Mouse (Mus musculus): ENCODE results near the gene Plaur. TPM values are rescaled to one million over a fixed set of nuclear protein-coding genes. Genes with fewer than 3 reads are reported as not detected.

Plaur gene
- polyA plus RNA-seq, 1 experiment from 2014 or later = 6.6 TPM

GRCm38 (mm10) chr7:24488303-24488702 is 26.0 kb downstream of the Plaur start:
- Histone ChIP-seq H3K4me1 (ENCODE audit: control insufficient read depth, low read depth, low read length) (no peaks in the 10 kb centered on the region; the same call in 1 of the 2 replicates), H3K27me3 (ENCODE audit: control insufficient read depth, insufficient read depth, low read depth, low read length) (peaks cover 13% of the 10 kb centered on the region), H3K9ac (ENCODE audit: low read depth, low read length) (no peak overlapping the region), H3K27ac (ENCODE audit: low read length) (no peak overlapping the region), H3K36me3 (ENCODE audit: control insufficient read depth, insufficient read depth) (no peaks in the 10 kb centered on the region), H3K9me3 (replicated peaks; ENCODE audit: control insufficient read depth, low read length) (no peaks in the 10 kb centered on the region), H3K4me2 (ENCODE audit: low read depth, low read length) (no peak overlapping the region), H3K4me3 (ENCODE audit: low read depth, low read length) (no peak overlapping the region)
- ATAC-seq (ENCODE audit: low read depth) = no peak
- WGBS (ENCODE audit: insufficient replicate concordance) = 69% methylated on average over 8 of the region's 8 CpGs

- WGBS (ENCODE audit: insufficient replicate concordance) = 10% methylated on average over 43 of the region's 43 CpGs
- Histone ChIP-seq H3K9me3 (replicated peaks; ENCODE audit: control insufficient read depth, low read length) (no peaks in the 10 kb centered on the region; the same call in 1 of the 2 replicates), H3K27me3 (ENCODE audit: control insufficient read depth, insufficient read depth, low read depth, low read length) (peaks cover 45% of the 10 kb centered on the region), H3K4me2 (ENCODE audit: low read depth, low read length) (no peak overlapping the region), H3K4me3 (ENCODE audit: low read depth, low read length) (no peak overlapping the region), H3K9ac (ENCODE audit: low read depth, low read length) (no peak overlapping the region), H3K27ac (ENCODE audit: low read length) (no peak overlapping the region), H3K4me1 (ENCODE audit: control insufficient read depth, low read depth, low read length) (peaks cover 4% of the 10 kb centered on the region), H3K36me3 (ENCODE audit: control insufficient read depth, insufficient read depth) (no peaks in the 10 kb centered on the region)
- ATAC-seq (ENCODE audit: low read depth) = no peak
These were observed 37.7 kb downstream of the Plaur start for GRCm38 (mm10) chr7:24499856-24500577.

- Histone ChIP-seq H3K4me2 (ENCODE audit: low read depth, low read length) (no peak overlapping the region), H3K27me3 (ENCODE audit: control insufficient read depth, insufficient read depth, low read depth, low read length) (peaks cover 45% of the 10 kb centered on the region)
These were observed 38.6 kb downstream of the Plaur start for GRCm38 (mm10) chr7:24500929-24501328.

GRCm38 (mm10) chr7:24501492-24501891 is 39.2 kb downstream of the Plaur start:
- H3K36me3 ChIP-seq (ENCODE audit: control insufficient read depth, insufficient read depth) = no peaks in the 10 kb centered on the region
- 35% methylated on average over 21 of the region's 21 CpGs for WGBS (ENCODE audit: insufficient replicate concordance)
- H3K4me3 ChIP-seq (ENCODE audit: low read depth, low read length) = no peak overlapping the region
- H3K9me3 ChIP-seq (replicated peaks; ENCODE audit: control insufficient read depth, low read length) = no peaks in the 10 kb centered on the region; the same call in 1 of the 2 replicates
- H3K4me2 ChIP-seq (ENCODE audit: low read depth, low read length) = no peak overlapping the region
- H3K4me1 ChIP-seq (ENCODE audit: control insufficient read depth, low read depth, low read length) = peaks cover 8% of the 10 kb centered on the region
- no peak for ATAC-seq (ENCODE audit: low read depth)
- H3K27ac ChIP-seq (ENCODE audit: low read length) = no peak overlapping the region
- no peak overlapping the region for H3K9ac ChIP-seq (ENCODE audit: low read depth, low read length)
- peaks cover 45% of the 10 kb centered on the region for H3K27me3 ChIP-seq (ENCODE audit: control insufficient read depth, insufficient read depth, low read depth, low read length)

More at GRCm38 (mm10) chr7:24500929-24501328, 38.6 kb downstream of the Plaur start:
- Histone ChIP-seq H3K4me3 (ENCODE audit: low read depth, low read length) (no peak overlapping the region), H3K36me3 (ENCODE audit: control insufficient read depth, insufficient read depth) (no peaks in the 10 kb centered on the region), H3K9ac (ENCODE audit: low read depth, low read length) (no peak overlapping the region), H3K9me3 (replicated peaks; ENCODE audit: control insufficient read depth, low read length) (no peaks in the 10 kb centered on the region; the same call in 1 of the 2 replicates), H3K27ac (ENCODE audit: low read length) (no peak overlapping the region), H3K4me1 (ENCODE audit: control insufficient read depth, low read depth, low read length) (peaks cover 5% of the 10 kb centered on the region)
- WGBS (ENCODE audit: insufficient replicate concordance) = 18% methylated on average over 7 of the region's 7 CpGs
- no peak for ATAC-seq (ENCODE audit: low read depth)

DNA sequence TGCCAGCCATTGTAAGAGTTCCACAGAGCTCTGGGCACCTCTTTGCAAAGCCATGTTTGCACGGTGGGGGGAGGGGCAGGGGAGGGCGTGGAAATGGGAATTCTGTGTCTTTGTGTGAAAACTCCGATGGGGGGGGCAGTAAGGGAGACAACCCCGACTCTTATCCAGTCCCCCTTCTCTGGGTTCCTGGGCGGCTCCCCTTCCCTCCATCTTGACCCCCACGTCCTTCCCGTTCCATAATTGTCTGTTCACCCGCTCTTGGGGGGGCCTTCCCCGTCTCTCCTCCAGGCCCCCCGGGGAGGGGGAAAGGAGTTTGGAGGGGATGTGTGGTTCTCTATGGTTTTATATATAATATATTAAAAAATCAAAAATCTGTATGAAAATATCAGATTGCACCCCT is 41.7 kb downstream of the Plaur start:
- 14% methylated on average over 10 of the region's 10 CpGs for WGBS (ENCODE audit: insufficient replicate concordance)
- Histone ChIP-seq H3K9me3 (replicated peaks; ENCODE audit: control insufficient read depth, low read length) (no peaks in the 10 kb centered on the region; the same call in 1 of the 2 replicates), H3K4me1 (ENCODE audit: control insufficient read depth, low read depth, low read length) (peaks cover 15% of the 10 kb centered on the region), H3K4me3 (ENCODE audit: low read depth, low read length) (no peak overlapping the region), H3K9ac (ENCODE audit: low read depth, low read length) (no peak overlapping the region), H3K36me3 (ENCODE audit: control insufficient read depth, insufficient read depth) (no peaks in the 10 kb centered on the region), H3K4me2 (ENCODE audit: low read depth, low read length) (no peak overlapping the region), H3K27ac (ENCODE audit: low read length) (no peak overlapping the region), H3K27me3 (ENCODE audit: control insufficient read depth, insufficient read depth, low read depth, low read length) (peaks cover 33% of the 10 kb centered on the region)
- no peak for ATAC-seq (ENCODE audit: low read depth)

- Histone ChIP-seq H3K9ac (ENCODE audit: low read depth, low read length) (no peak overlapping the region), H3K4me1 (ENCODE audit: control insufficient read depth, low read depth, low read length) (peaks cover 15% of the 10 kb centered on the region), H3K27ac (ENCODE audit: low read length) (no peak overlapping the region), H3K36me3 (ENCODE audit: control insufficient read depth, insufficient read depth) (no peaks in the 10 kb centered on the region), H3K4me3 (ENCODE audit: low read depth, low read length) (no peak overlapping the region), H3K27me3 (ENCODE audit: control insufficient read depth, insufficient read depth, low read depth, low read length) (peaks cover 24% of the 10 kb centered on the region), H3K9me3 (replicated peaks; ENCODE audit: control insufficient read depth, low read length) (no peaks in the 10 kb centered on the region; the same call in 1 of the 2 replicates), H3K4me2 (ENCODE audit: low read depth, low read length) (no peak overlapping the region)
- whole genome bisulfite sequencing (ENCODE audit: insufficient replicate concordance) = 11% methylated on average over 4 of the region's 4 CpGs
- ATAC-seq (ENCODE audit: low read depth) = no peak
These were observed 42.6 kb downstream of the Plaur start for GRCm38 (mm10) chr7:24504868-24505267.

DNA sequence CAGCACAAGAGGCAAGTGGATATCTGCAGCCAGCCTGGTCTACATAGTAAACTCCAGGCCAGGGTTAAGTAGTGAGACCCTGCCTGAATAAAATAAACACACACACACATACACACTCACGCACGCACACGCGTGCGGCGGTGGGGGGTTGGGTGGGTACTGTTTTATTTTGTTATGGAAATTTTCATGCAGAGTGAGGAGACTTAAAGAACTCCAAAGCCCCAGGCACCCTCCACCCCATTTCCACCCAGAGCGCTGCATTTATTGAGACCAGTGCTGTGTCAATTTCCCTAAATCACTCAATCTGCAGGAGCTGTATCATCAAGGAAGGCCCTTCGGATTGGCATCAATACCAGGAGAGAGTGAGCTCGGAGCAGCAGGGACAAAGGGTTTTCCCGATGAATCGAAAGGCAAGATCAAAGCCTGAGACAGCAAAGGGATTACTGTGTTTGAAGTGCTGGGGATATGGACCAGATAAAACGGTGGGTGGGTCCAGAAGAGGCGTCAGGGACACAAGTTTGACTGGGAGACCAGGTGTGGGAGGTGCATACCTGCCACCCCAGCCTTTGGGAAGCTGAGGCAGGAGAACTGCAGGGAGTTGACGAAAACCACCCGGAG is 43.3 kb downstream of the Plaur start:
- no peak overlapping the region for H3K9ac ChIP-seq (ENCODE audit: low read depth, low read length)
- H3K4me1 ChIP-seq (ENCODE audit: control insufficient read depth, low read depth, low read length) = peaks cover 15% of the 10 kb centered on the region
- no peak overlapping the region for H3K4me3 ChIP-seq (ENCODE audit: low read depth, low read length)
- H3K4me2 ChIP-seq (ENCODE audit: low read depth, low read length) = no peak overlapping the region
- WGBS (ENCODE audit: insufficient replicate concordance) = 48% methylated on average over 15 of the region's 15 CpGs
- H3K9me3 ChIP-seq (replicated peaks; ENCODE audit: control insufficient read depth, low read length) = no peaks in the 10 kb centered on the region; the same call in 1 of the 2 replicates
- H3K27ac ChIP-seq (ENCODE audit: low read length) = no peak overlapping the region
- H3K27me3 ChIP-seq (ENCODE audit: control insufficient read depth, insufficient read depth, low read depth, low read length) = peaks cover 17% of the 10 kb centered on the region
- no peaks in the 10 kb centered on the region for H3K36me3 ChIP-seq (ENCODE audit: control insufficient read depth, insufficient read depth)
- ATAC-seq (ENCODE audit: low read depth) = no peak

- H3K4me2 ChIP-seq (ENCODE audit: low read depth, low read length) = peak overlapping the region; percentile 94; the same call in 1 of the 2 replicates
- H3K36me3 ChIP-seq (ENCODE audit: control insufficient read depth, insufficient read depth) = no peaks in the 10 kb centered on the region
These were observed 43.8 kb downstream of the Plaur start for GRCm38 (mm10) chr7:24506065-24506459.

DNA sequence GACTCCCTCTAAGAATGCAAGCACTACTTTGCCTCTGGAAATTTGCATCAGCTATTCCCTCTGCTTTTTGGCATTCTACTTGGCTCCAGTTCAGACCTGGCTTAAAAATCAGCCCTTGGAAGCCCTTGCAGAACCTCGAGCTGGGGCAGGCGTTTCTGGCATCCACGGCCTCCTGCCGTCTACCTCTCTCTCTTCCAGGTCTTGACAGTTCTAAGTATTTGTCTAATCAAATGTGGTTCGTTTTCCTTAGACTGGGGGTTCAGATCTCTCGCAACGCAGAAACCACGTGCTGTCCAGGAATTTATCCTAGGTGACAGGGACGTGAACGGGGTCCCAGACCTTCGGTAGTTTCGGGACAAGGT is 44.2 kb downstream of the Plaur start:
- 3% methylated on average over 12 of the region's 12 CpGs for WGBS (ENCODE audit: insufficient replicate concordance)
- Histone ChIP-seq H3K4me3 (ENCODE audit: low read depth, low read length) (peak overlapping the region; percentile 81), H3K9me3 (replicated peaks; ENCODE audit: control insufficient read depth, low read length) (no peaks in the 10 kb centered on the region), H3K27me3 (ENCODE audit: control insufficient read depth, insufficient read depth, low read depth, low read length) (peaks cover 11% of the 10 kb centered on the region), H3K4me1 (ENCODE audit: control insufficient read depth, low read depth, low read length) (peaks cover 15% of the 10 kb centered on the region), H3K9ac (ENCODE audit: low read depth, low read length) (peak overlapping the region; percentile 88), H3K4me2 (ENCODE audit: low read depth, low read length) (peak overlapping the region; percentile 94), H3K27ac (ENCODE audit: low read length) (no peak overlapping the region), H3K36me3 (ENCODE audit: control insufficient read depth, insufficient read depth) (no peaks in the 10 kb centered on the region)
- ATAC-seq (ENCODE audit: low read depth) = no peak

More at GRCm38 (mm10) chr7:24506065-24506459, 43.8 kb downstream of the Plaur start:
- Histone ChIP-seq H3K4me1 (ENCODE audit: control insufficient read depth, low read depth, low read length) (peaks cover 15% of the 10 kb centered on the region), H3K27ac (ENCODE audit: low read length) (no peak overlapping the region), H3K4me3 (ENCODE audit: low read depth, low read length) (peak overlapping the region; percentile 81), H3K27me3 (ENCODE audit: control insufficient read depth, insufficient read depth, low read depth, low read length) (peaks cover 13% of the 10 kb centered on the region), H3K9ac (ENCODE audit: low read depth, low read length) (no peak overlapping the region), H3K9me3 (replicated peaks; ENCODE audit: control insufficient read depth, low read length) (no peaks in the 10 kb centered on the region)
- 38% methylated on average over 3 of the region's 3 CpGs for WGBS (ENCODE audit: insufficient replicate concordance)
- no peak for ATAC-seq (ENCODE audit: low read depth)
